Mouse (Mus musculus): ENCODE data around the gene Cacna2d3.

GRCm38 (mm10) chr14:29721131-29721487 lies 555 bp downstream of the Cacna2d3 start:
- TF ChIP-seq JUND (IDR thresholded peaks at IDR 0.05; ENCODE audit: low read depth, low read length) (no peak), POLR2A (IDR thresholded peaks at IDR 0.05; ENCODE audit: control insufficient read depth in 1 of 2, insufficient read depth in 1 of 2, low read depth in 1 of 2, low read length in 2 of 2, poor library complexity in 1 of 2) (no peak), RCOR1 (IDR thresholded peaks at IDR 0.05; ENCODE audit: low read depth, low read length) (no peak)

All from MEL (cell line).